8 mouse cellular contexts compared by ENCODE assay signal in the genomic region with DNA sequence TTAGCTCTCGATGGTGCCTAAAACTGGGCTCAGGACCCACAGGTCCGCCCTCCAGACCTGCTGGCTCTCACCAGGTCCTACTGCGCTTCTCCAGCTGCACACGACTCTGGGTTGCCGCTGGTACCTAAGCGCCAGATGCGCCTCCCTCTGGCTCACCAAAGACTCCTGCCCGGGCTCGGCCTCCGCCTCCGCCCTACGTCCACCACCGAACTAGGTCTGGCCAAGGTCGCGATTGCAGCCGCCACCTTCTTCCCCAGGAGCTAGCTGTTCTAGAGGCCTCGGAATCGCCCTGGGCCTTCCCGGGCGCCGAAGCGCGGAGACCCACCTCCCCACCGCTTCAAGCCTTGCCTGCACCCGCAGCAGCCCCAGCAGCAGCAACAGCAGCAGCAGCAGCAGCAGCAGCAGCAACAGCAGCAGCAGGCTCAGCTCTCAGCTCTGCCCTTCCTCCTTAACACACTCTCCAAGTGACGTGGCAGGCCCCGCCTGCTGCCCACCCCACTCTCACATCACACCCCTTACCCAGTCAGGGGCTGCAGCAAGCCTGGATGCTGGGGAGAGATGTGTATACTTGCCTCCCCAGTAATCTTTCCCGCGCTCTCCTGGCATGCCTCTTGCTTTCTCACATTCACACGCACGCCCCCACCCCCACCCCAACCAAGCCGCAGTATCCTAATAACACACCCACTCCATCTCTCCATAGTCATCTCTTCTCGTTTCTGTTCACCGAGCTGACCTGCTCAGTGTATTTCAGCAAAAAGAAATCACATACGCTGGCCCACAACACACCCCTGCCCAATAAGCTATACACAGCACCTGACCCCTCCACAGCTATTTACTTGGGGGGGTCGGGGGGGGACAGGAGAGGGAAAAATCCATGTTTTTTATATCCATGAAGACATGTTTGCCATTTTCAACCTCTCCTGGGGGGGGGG. TPM values are rescaled to one million over a fixed set of nuclear protein-coding genes. Genes with fewer than 3 reads are reported as not detected.
DNase-seq lines count a peak whose midpoint lies in the region; ATAC-seq lines count a peak whose summit lies in the region.

Gene Kcna6, minus strand, starts transcription at position 464 of the 932 bp plus-strand sequence.

- DNase-seq in kidney, adult 8-10 months = no peak
- peak; percentile 79 for DNase-seq in embryo, embryonic 10 days (ENCODE audit: low spot score)
- DNase-seq in heart, postnatal 10 days = peak; percentile 9 to 11
- peak in 1 of 2 experiments; percentile 47 for DNase-seq in left cerebral cortex, postnatal 36 days (ENCODE audit: low spot score in 2 of 2)
- DNase-seq in thymus, postnatal 4 days = no peak
- DNase-seq in ovary, postnatal 36 days (ENCODE audit: low spot score) = no peak

- WGBS in kidney, embryonic 14.5 days = 3% methylated on average over 35 of the region's 36 CpGs
- 3% methylated on average over 36 of the region's 36 CpGs for WGBS in neural tube, embryonic 14.5 days

- peak within 1 kb of the TSS; percentile 99 for H3K4me2 ChIP-seq in kidney, embryonic 14.5 days (replicated peaks; ENCODE audit: low read depth, low read length)
- H3K4me2 ChIP-seq in neural tube, embryonic 14.5 days (ENCODE audit: low read depth, low read length) = peak within 1 kb of the TSS; percentile 56

- no peaks in the 10 kb centered on the region for H3K36me3 ChIP-seq in kidney, embryonic 14.5 days (ENCODE audit: control insufficient read depth, insufficient read depth, low read length)
- no peaks in the 10 kb centered on the region for H3K36me3 ChIP-seq in neural tube, embryonic 14.5 days (ENCODE audit: control insufficient read depth, insufficient read depth, low read length)

- peak; percentile 86 for ATAC-seq in kidney, embryonic 14.5 days (ENCODE audit: low FRiP score, low TSS enrichment)
- ATAC-seq in neural tube, embryonic 14.5 days (ENCODE audit: low read depth) = peak; percentile 97

- no peaks in the 10 kb centered on the region for H3K9me3 ChIP-seq in kidney, embryonic 14.5 days (ENCODE audit: control insufficient read depth, low read length)
- H3K9me3 ChIP-seq in neural tube, embryonic 14.5 days (ENCODE audit: control insufficient read depth, low read length) = no peaks in the 10 kb centered on the region

- H3K4me3 ChIP-seq in kidney, embryonic 14.5 days (ENCODE audit: low read length) = peak within 1 kb of the TSS; percentile 57
- peak within 1 kb of the TSS; percentile 54 for H3K4me3 ChIP-seq in neural tube, embryonic 14.5 days (ENCODE audit: low read depth, low read length)

- H3K27ac ChIP-seq in kidney, embryonic 14.5 days (ENCODE audit: low read depth, low read length) = no peak within 1 kb of the TSS
- H3K27ac ChIP-seq in neural tube, embryonic 14.5 days (ENCODE audit: low read depth, low read length) = peak within 1 kb of the TSS; percentile 64

- peaks cover 7% of the 10 kb centered on the region; the same call in 1 of the 2 replicates for H3K4me1 ChIP-seq in kidney, embryonic 14.5 days (ENCODE audit: control insufficient read depth, insufficient read depth, low read length)
- no peaks in the 10 kb centered on the region for H3K4me1 ChIP-seq in neural tube, embryonic 14.5 days (ENCODE audit: control insufficient read depth, insufficient read depth, low read length)

- H3K27me3 ChIP-seq in kidney, embryonic 14.5 days (ENCODE audit: control insufficient read depth, insufficient read depth, low read length) = peaks cover 23% of the 10 kb centered on the region
- H3K27me3 ChIP-seq in neural tube, embryonic 14.5 days (ENCODE audit: control insufficient read depth, insufficient read depth, low read length) = no peaks in the 10 kb centered on the region

- intact Hi-C loops in heart, postnatal 10 days (cut with DNase I) = no loop called here
- intact Hi-C loops in left cerebral cortex, postnatal 36 days (cut with DNase I) = no loop called here

- H3K9ac ChIP-seq in kidney, embryonic 14.5 days (ENCODE audit: low read depth, low read length) = peak within 1 kb of the TSS; percentile 61
- H3K9ac ChIP-seq in neural tube, embryonic 14.5 days (replicated peaks; ENCODE audit: low read depth, low read length) = peak within 1 kb of the TSS; percentile 64

RNA-seq across cellular contexts. Expression of gene Kcna6, which starts in this region (rescaled TPM):
- 1.3 and 2.5 TPM in 2 replicates for polyA plus RNA-seq in kidney, embryonic 14.5 days (2014; fragmentation: Nextera tagmentation; extraction: Ambion mirVana)
- total RNA-seq in heart, postnatal 10 days (2021) = 1 to 10 TPM; 2.3 to 2.4 TPM
- 10 to 100 TPM; 61.4 to 72.1 TPM for total RNA-seq in left cerebral cortex, postnatal 36 days (2021)
- 18.4 and 28.6 TPM in 2 replicates for polyA plus RNA-seq in neural tube, embryonic 14.5 days (2014; fragmentation: Nextera tagmentation; extraction: Ambion mirVana)

Comparison
In these comparisons a context has a peak if more than half of its experiments do, and no peak if none do; other contexts are left out.
1. RNA of gene Kcna6 (total RNA-seq): 61.4 to 72.1 TPM in left cerebral cortex, postnatal 36 days; 2.3 to 2.4 TPM in heart, postnatal 10 days; every median in the first group is over 10 times any median in the second.
2. DNase-seq: peak in embryo, embryonic 10 days (single experiment) and heart, postnatal 10 days (2 of 2); none in kidney, adult 8-10 months (0 of 2), thymus, postnatal 4 days (single experiment) and ovary, postnatal 36 days (single experiment).